Mouse (Mus musculus) neural tube, embryonic 11.5 days (tissue): ENCODE data around the gene Fv1. TPM values are rescaled to one million over a fixed set of nuclear protein-coding genes. Genes with fewer than 3 reads are reported as not detected.
"Not testable (repeated sequence)": the region's sequence is repeated elsewhere in the genome, so short reads cannot be mapped to it uniquely, and the experiment has no call there.

Experiments
- ATAC-seq: fragments of 200-750 bp; cut with Nextera tagmentation; 2 replicates; pipeline ENCODE4 v1.8.0; 2017; ENCODE audit warnings: moderate number of reproducible peaks, mild to moderate bottlenecking, moderate TSS enrichment, moderate library complexity; ENCODE audit not compliant: insufficient read depth, low FRiP score, low TSS enrichment
- DNase-seq: peaks from one replicate; pipeline ENCODE4 v3.0.0-alpha.2; 2015; ENCODE audit warnings: low spot score
- H3K27ac ChIP-seq: fragments of 300-500 bp; sonication (generic); 2 replicates; pipeline ENCODE4 v1.5.1; 2014; ENCODE audit warnings: low read depth, mild to moderate bottlenecking, low read length
- H3K27me3 ChIP-seq: fragments of 300-500 bp; sonication (generic); 2 replicates; pipeline ENCODE4 v1.6.1; 2014; ENCODE audit warnings: mild to moderate bottlenecking, low read length, mixed read lengths; ENCODE audit not compliant: control insufficient read depth, insufficient read depth
- H3K36me3 ChIP-seq: fragments of 300-500 bp; sonication (generic); 2 replicates; pipeline ENCODE4 v1.6.1; 2014; ENCODE audit warnings: mild to moderate bottlenecking, low read length, moderate library complexity, mixed read lengths; ENCODE audit not compliant: control insufficient read depth, insufficient read depth
- H3K4me1 ChIP-seq: fragments of 300-500 bp; sonication (generic); 2 replicates; pipeline ENCODE4 v1.6.1; 2014; ENCODE audit warnings: low read length, mixed read lengths; ENCODE audit not compliant: control insufficient read depth, insufficient read depth
- H3K4me2 ChIP-seq: fragments of 300-500 bp; sonication (generic); 2 replicates; pipeline ENCODE4 v1.6.1; 2014; ENCODE audit warnings: low read depth, mild to moderate bottlenecking, moderate library complexity
- H3K4me3 ChIP-seq: fragments of 300-500 bp; sonication (generic); 2 replicates; pipeline ENCODE4 v1.5.1; 2014; ENCODE audit warnings: low read depth, low read length
- H3K9ac ChIP-seq: fragments of 300-500 bp; sonication (generic); 2 replicates; pipeline ENCODE4 v1.6.1; 2014; ENCODE audit warnings: mild to moderate bottlenecking, low read length
- H3K9me3 ChIP-seq: fragments of 300-500 bp; sonication (generic); 2 replicates; pipeline ENCODE4 v1.6.1; 2016; ENCODE audit warnings: low read length; ENCODE audit not compliant: control insufficient read depth
- WGBS: fragments of 180-500 bp; shearing (Covaris S2); extraction: QIAGEN DNeasy Blood & Tissue Kit; methylation state at CpG from one replicate; pipeline ENCODE4 v1.1.7; 2014; 5-methylcytosine and 5-hydroxymethylcytosine counted together
- polyA plus RNA-seq: library from polyadenylated mRNA; unstranded; fragments of >200 nt; fragmentation: Nextera tagmentation; extraction: Ambion mirVana; gene quantifications from 2 replicates; pipeline ENCODE4 v1.2.1, GENCODE M21; 2014

Fv1 gene
- polyA plus RNA-seq, 1 experiment from 2014 or later = 15.4 TPM

- H3K36me3 ChIP-seq = no peaks in the 10 kb centered on the region
- no peaks in the 10 kb centered on the region for H3K27me3 ChIP-seq
- H3K9ac ChIP-seq = no peak overlapping the region
- H3K4me1 ChIP-seq = peaks cover 3% of the 10 kb centered on the region; the same call in 1 of the 2 replicates
- H3K4me2 ChIP-seq = no peak overlapping the region
- H3K9me3 ChIP-seq = no peaks in the 10 kb centered on the region
- WGBS = 78% methylated on average over 2 of the region's 2 CpGs
- DNase-seq = no peak
- ATAC-seq = no peak
- H3K27ac ChIP-seq = no peak overlapping the region
- H3K4me3 ChIP-seq = no peak overlapping the region
Measured at GRCm38 (mm10) chr4:147850776-147851175, 18.0 kb upstream of the Fv1 start.

- H3K4me2 ChIP-seq = no peak overlapping the region
- H3K36me3 ChIP-seq = peaks cover 18% of the 10 kb centered on the region
- no peaks in the 10 kb centered on the region for H3K27me3 ChIP-seq
- 0 out of 2 replicates have a peak, but pooled peaks cover 2% of the 10 kb centered on the region for H3K9me3 ChIP-seq
- ATAC-seq (no peak), DNase-seq (no peak)
- H3K27ac ChIP-seq = no peak overlapping the region
- H3K9ac ChIP-seq = no peak overlapping the region
- H3K4me3 ChIP-seq = no peak overlapping the region
- 89% methylated on average over 3 of the region's 3 CpGs for WGBS
- no peaks in the 10 kb centered on the region for H3K4me1 ChIP-seq
Measured at GRCm38 (mm10) chr4:147862051-147862450, 6.7 kb upstream of the Fv1 start.

GRCm38 (mm10) chr4:147865651-147866050, 3.1 kb upstream of the Fv1 start:
- Histone ChIP-seq H3K4me3 (no peak overlapping the region), H3K27ac (no peak overlapping the region), H3K4me1 (peaks cover 14% of the 10 kb centered on the region), H3K27me3 (no peaks in the 10 kb centered on the region), H3K9me3 (0 out of 2 replicates have a peak, but pooled peaks cover 2% of the 10 kb centered on the region), H3K36me3 (peaks cover 17% of the 10 kb centered on the region), H3K4me2 (no peak overlapping the region), H3K9ac (no peak overlapping the region)
- WGBS = 95% methylated on average over 6 of the region's 6 CpGs
- no peak for ATAC-seq
- no peak for DNase-seq

GRCm38 (mm10) chr4:147866056-147866455, 2.7 kb upstream of the Fv1 start:
- DNase-seq (no peak), ATAC-seq (no peak)
- Histone ChIP-seq H3K9ac (no peak overlapping the region), H3K36me3 (peaks cover 14% of the 10 kb centered on the region), H3K9me3 (0 out of 2 replicates have a peak, but pooled peaks cover 2% of the 10 kb centered on the region), H3K27me3 (no peaks in the 10 kb centered on the region), H3K27ac (no peak overlapping the region), H3K4me2 (no peak overlapping the region), H3K4me3 (no peak overlapping the region), H3K4me1 (peaks cover 14% of the 10 kb centered on the region)
- 98% methylated on average over 9 of the region's 9 CpGs for WGBS

- not testable (repeated sequence) for H3K9me3 ChIP-seq, H3K4me3 ChIP-seq, H3K27ac ChIP-seq, H3K36me3 ChIP-seq, H3K27me3 ChIP-seq, H3K4me2 ChIP-seq, ATAC-seq, H3K9ac ChIP-seq, DNase-seq
- H3K4me1 ChIP-seq = peaks cover 14% of the 10 kb centered on the region
- WGBS = 34% methylated on average over 3 of the region's 3 CpGs
Measured at GRCm38 (mm10) chr4:147866793-147867192, 2.0 kb upstream of the Fv1 start.

- Histone ChIP-seq H3K27me3 (no peaks in the 10 kb centered on the region), H3K4me3 (peak overlapping the region; percentile 92), H3K36me3 (peaks cover 3% of the 10 kb centered on the region), H3K4me2 (peak overlapping the region; percentile 56), H3K9ac (peak overlapping the region; percentile 70), H3K27ac (peak overlapping the region; percentile 62; the same call in 1 of the 2 replicates), H3K4me1 (peaks cover 14% of the 10 kb centered on the region), H3K9me3 (no peaks in the 10 kb centered on the region)
- ATAC-seq (no peak), DNase-seq (no peak)
- 7% methylated on average over 22 of the region's 22 CpGs for WGBS
Measured at GRCm38 (mm10) chr4:147867563-147868449, 973 bp upstream of the Fv1 start.

- no peak for DNase-seq
- Histone ChIP-seq H3K4me3 (peak overlapping the region; percentile 92), H3K27me3 (no peaks in the 10 kb centered on the region), H3K27ac (no peak overlapping the region), H3K9ac (peak overlapping the region; percentile 70), H3K36me3 (peaks cover 7% of the 10 kb centered on the region), H3K9me3 (no peaks in the 10 kb centered on the region), H3K4me1 (peaks cover 14% of the 10 kb centered on the region), H3K4me2 (peak overlapping the region; percentile 81)
- no peak for ATAC-seq
- WGBS = 16% methylated on average over 5 of the region's 5 CpGs
Measured at GRCm38 (mm10) chr4:147869238-147869637, 459 bp downstream of the Fv1 start.

- Histone ChIP-seq H3K27me3 (no peaks in the 10 kb centered on the region), H3K4me1 (no peaks in the 10 kb centered on the region), H3K4me2 (no peak overlapping the region), H3K9ac (no peak overlapping the region), H3K36me3 (peaks cover 20% of the 10 kb centered on the region), H3K9me3 (no peaks in the 10 kb centered on the region), H3K4me3 (no peak overlapping the region), H3K27ac (no peak overlapping the region)
- 99% methylated on average over 4 of the region's 4 CpGs for WGBS
- DNase-seq (no peak), ATAC-seq (no peak)
Measured at GRCm38 (mm10) chr4:147875852-147876575, 7.2 kb downstream of the Fv1 start.
